Mouse (Mus musculus) intestine, embryonic 14.5 days (tissue): ENCODE measurements around the gene Plcb1. TPM values are rescaled to one million over a fixed set of nuclear protein-coding genes. Genes with fewer than 3 reads are reported as not detected.

Experiments used
- ATAC-seq: fragments of 200-750 bp; cut with Nextera tagmentation; replicated peaks from 2 replicates; pipeline ENCODE4 v1.8.0; 2017; ENCODE audit warnings: low read depth, moderate number of reproducible peaks, moderate TSS enrichment, moderate library complexity; ENCODE audit not compliant: low FRiP score, low TSS enrichment
- DNase-seq: peaks from one replicate; pipeline ENCODE4 v3.0.0-alpha.2; 2018; ENCODE audit warnings: low spot score
- H3K27ac ChIP-seq: fragments of 300-500 bp; sonication (generic); 2 replicates; pipeline ENCODE4 v1.5.1; 2014; ENCODE audit warnings: low read depth, mild to moderate bottlenecking, control low read depth
- H3K27me3 ChIP-seq: fragments of 300-500 bp; sonication (generic); replicated peaks from 2 replicates; pipeline ENCODE4 v1.6.1; 2014; ENCODE audit warnings: low read length, control low read depth; ENCODE audit not compliant: control insufficient read depth, insufficient read depth
- H3K36me3 ChIP-seq: fragments of 300-500 bp; sonication (generic); 2 replicates; pipeline ENCODE4 v1.6.1; 2014; ENCODE audit warnings: low read length, control low read depth; ENCODE audit not compliant: control insufficient read depth, insufficient read depth
- H3K4me1 ChIP-seq: fragments of 300-500 bp; sonication (generic); replicated peaks from 2 replicates; pipeline ENCODE4 v1.6.1; 2014; ENCODE audit warnings: low read length, control low read depth, mixed read lengths; ENCODE audit not compliant: control insufficient read depth, insufficient read depth
- H3K4me2 ChIP-seq: fragments of 300-500 bp; sonication (generic); 2 replicates; pipeline ENCODE4 v1.6.1; 2014; ENCODE audit warnings: low read length
- H3K4me3 ChIP-seq: fragments of 300-500 bp; sonication (generic); 2 replicates; pipeline ENCODE4 v1.5.1; 2014; ENCODE audit warnings: low read depth, low read length, control low read depth, mixed read lengths
- H3K9ac ChIP-seq: fragments of 300-500 bp; sonication (generic); 2 replicates; pipeline ENCODE4 v1.6.1; 2014; ENCODE audit warnings: mild to moderate bottlenecking, low read length
- H3K9me3 ChIP-seq: fragments of 300-500 bp; sonication (generic); 2 replicates; pipeline ENCODE4 v1.6.1; 2016; ENCODE audit warnings: low read length, control low read depth; ENCODE audit not compliant: control insufficient read depth
- WGBS: fragments of 180-500 bp; shearing (Covaris S2); extraction: QIAGEN DNeasy Blood & Tissue Kit; methylation state at CpG from one replicate; pipeline ENCODE4 v1.1.7; 2014; 5-methylcytosine and 5-hydroxymethylcytosine counted together
- polyA plus RNA-seq: library from polyadenylated mRNA; unstranded; fragments of >200 nt; fragmentation: Nextera tagmentation; extraction: Ambion mirVana; gene quantifications from 2 replicates; pipeline ENCODE4 v1.2.1, GENCODE M21; 2014

The Plcb1 gene
- polyA plus RNA-seq, 1 experiment from 2014 or later, result 14.0 TPM

DNA sequence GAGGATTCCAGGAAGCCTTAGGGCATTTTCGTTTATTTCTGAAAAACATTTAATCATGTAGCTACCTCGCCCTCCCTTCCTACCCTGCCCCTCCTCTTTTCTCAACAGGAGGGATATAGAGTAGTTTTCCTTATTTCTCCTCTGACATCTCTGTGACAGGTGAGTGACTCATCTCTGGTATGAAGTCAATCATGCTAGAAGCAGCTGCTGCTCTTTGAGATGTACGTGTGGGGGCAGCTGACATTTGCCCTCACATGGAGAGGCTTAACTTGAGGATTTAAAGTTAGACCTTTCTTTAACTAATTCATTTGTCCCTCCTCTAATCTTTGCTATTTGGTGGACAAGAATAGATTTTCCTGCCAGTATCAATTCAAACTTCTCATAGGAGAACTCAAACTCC lies 608.8 kb downstream of the Plcb1 start:
- Histone ChIP-seq H3K27ac (no peak overlapping the region), H3K4me2 (no peak overlapping the region), H3K9me3 (no peaks in the 10 kb centered on the region), H3K4me1 (no peaks in the 10 kb centered on the region), H3K27me3 (no peaks in the 10 kb centered on the region), H3K36me3 (no peaks in the 10 kb centered on the region), H3K9ac (no peak overlapping the region), H3K4me3 (no peak overlapping the region)
- WGBS, result 81% methylated on average over 3 of the region's 3 CpGs
- ATAC-seq (no peak), DNase-seq (no peak)

DNA sequence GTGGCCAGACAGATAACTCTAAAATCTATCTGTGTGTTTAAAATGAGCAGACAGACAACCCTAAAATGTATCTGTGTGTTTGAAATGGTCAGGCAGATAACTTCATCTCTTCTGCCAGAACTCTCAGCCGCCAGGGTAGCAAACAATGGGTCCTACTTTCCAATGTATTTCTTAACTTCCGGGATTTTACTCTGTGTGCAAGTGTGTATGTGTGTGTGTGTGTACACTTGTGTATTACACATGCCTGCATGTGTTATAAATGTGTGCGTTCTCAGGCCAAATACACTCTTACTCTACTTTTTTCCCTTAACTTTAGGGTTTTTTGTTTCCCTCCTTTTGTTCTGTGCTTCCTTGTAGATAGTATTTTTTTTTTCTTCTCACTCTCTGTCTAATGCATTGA lies 610.5 kb downstream of the Plcb1 start:
- no peaks in the 10 kb centered on the region for H3K27me3 ChIP-seq
- H3K27ac ChIP-seq, result no peak overlapping the region
- H3K9me3 ChIP-seq, result no peaks in the 10 kb centered on the region
- H3K4me1 ChIP-seq, result no peaks in the 10 kb centered on the region
- no peak overlapping the region for H3K4me2 ChIP-seq
- H3K36me3 ChIP-seq, result no peaks in the 10 kb centered on the region
- no peak overlapping the region for H3K4me3 ChIP-seq
- 46% methylated on average over 3 of the region's 3 CpGs for WGBS
- no peak overlapping the region for H3K9ac ChIP-seq
- ATAC-seq, result no peak
- DNase-seq, result no peak

DNA sequence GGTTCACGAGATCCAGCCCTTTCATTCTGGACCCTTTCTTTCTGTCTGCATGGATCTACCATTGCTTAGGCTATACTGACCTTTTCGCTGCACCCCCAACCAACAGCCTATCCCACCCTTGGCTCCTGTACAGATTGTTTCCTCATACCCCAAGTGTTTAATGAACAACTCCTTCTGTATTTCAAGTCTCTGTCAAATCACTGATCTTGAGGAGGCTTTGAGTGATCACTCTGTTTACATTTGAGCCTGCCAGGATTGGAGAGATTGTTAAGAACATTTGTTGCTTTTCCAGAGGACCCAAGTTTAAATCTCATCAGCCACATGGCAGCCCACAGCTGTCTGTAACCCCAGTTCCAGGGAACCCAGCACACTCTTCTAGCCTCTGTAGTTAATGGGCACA lies 612.1 kb downstream of the Plcb1 start:
- H3K36me3 ChIP-seq, result no peaks in the 10 kb centered on the region
- 92% methylated on average over 2 of the region's 2 CpGs for WGBS
- no peaks in the 10 kb centered on the region for H3K4me1 ChIP-seq
- DNase-seq (no peak), ATAC-seq (no peak)
- H3K4me3 ChIP-seq, result no peak overlapping the region
- no peak overlapping the region for H3K9ac ChIP-seq
- H3K9me3 ChIP-seq, result no peaks in the 10 kb centered on the region
- no peaks in the 10 kb centered on the region for H3K27me3 ChIP-seq
- H3K27ac ChIP-seq, result no peak overlapping the region
- H3K4me2 ChIP-seq, result no peak overlapping the region

GRCm38 (mm10) chr2:135399760-135400159 lies 613.9 kb downstream of the Plcb1 start:
- no peak overlapping the region for H3K4me3 ChIP-seq
- 85% methylated on average over 6 of the region's 6 CpGs for WGBS
- no peak overlapping the region for H3K4me2 ChIP-seq
- no peak for DNase-seq
- H3K27ac ChIP-seq, result no peak overlapping the region
- no peaks in the 10 kb centered on the region for H3K36me3 ChIP-seq
- no peaks in the 10 kb centered on the region for H3K27me3 ChIP-seq
- ATAC-seq, result no peak
- no peaks in the 10 kb centered on the region for H3K9me3 ChIP-seq
- H3K9ac ChIP-seq, result no peak overlapping the region
- H3K4me1 ChIP-seq, result no peaks in the 10 kb centered on the region

DNA sequence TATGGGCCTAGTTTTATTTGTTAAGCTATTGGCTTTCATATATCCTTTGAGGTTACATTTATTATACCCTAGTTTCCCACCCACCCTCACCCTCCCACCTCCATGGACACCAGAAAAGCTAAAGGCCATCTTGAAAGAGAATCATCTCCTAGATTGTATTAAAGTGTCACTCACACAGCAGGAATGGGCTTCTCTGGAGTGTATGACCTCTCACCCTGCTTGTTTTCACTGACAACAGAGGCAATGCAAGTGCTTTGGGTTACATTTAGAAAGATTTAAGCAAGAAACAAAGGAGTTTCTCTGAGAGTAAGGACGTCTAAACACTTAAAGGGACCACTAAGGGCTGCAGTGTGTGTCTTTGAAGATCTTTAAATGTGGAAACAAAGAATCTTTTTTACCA lies 617.0 kb downstream of the Plcb1 start:
- ATAC-seq, result no peak
- WGBS, result 60% methylated on average over 1 of the region's 1 CpGs
- no peak overlapping the region for H3K27ac ChIP-seq
- no peaks in the 10 kb centered on the region for H3K4me1 ChIP-seq
- no peaks in the 10 kb centered on the region for H3K36me3 ChIP-seq
- DNase-seq, result no peak
- no peaks in the 10 kb centered on the region for H3K9me3 ChIP-seq
- H3K4me3 ChIP-seq, result no peak overlapping the region
- no peak overlapping the region for H3K9ac ChIP-seq
- H3K4me2 ChIP-seq, result no peak overlapping the region
- H3K27me3 ChIP-seq, result no peaks in the 10 kb centered on the region

DNA sequence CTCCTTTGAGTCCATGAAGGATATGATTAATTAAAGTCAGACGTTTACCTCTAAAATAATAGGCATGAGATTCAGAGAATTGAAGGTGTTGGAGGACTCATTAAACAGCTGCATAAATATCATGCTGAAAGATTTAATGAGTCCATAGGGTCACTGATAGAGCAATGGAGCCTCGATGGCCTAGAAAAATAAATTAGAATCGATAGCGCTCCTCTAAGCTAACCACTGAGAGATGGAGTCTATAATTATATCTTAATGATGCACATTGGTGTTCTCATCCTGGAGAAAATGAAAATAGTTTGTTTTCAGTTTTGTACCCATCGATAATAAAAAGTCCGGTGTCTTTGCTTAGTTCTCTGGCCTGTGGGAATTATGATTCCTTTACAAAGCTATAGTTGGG lies 617.5 kb downstream of the Plcb1 start:
- Histone ChIP-seq H3K27me3 (no peaks in the 10 kb centered on the region), H3K9me3 (no peaks in the 10 kb centered on the region), H3K36me3 (no peaks in the 10 kb centered on the region), H3K4me3 (no peak overlapping the region), H3K9ac (no peak overlapping the region), H3K27ac (no peak overlapping the region), H3K4me1 (no peaks in the 10 kb centered on the region), H3K4me2 (no peak overlapping the region)
- ATAC-seq, result no peak
- DNase-seq, result no peak
- 85% methylated on average over 6 of the region's 6 CpGs for WGBS

GRCm38 (mm10) chr2:135404095-135404494 lies 618.2 kb downstream of the Plcb1 start:
- ATAC-seq, result no peak
- no peak overlapping the region for H3K27ac ChIP-seq
- H3K4me2 ChIP-seq, result no peak overlapping the region
- WGBS, result 50% methylated on average over 1 of the region's 1 CpGs
- H3K4me3 ChIP-seq, result no peak overlapping the region
- DNase-seq, result no peak
- H3K9ac ChIP-seq, result no peak overlapping the region
- H3K36me3 ChIP-seq, result no peaks in the 10 kb centered on the region
- no peaks in the 10 kb centered on the region for H3K4me1 ChIP-seq
- H3K9me3 ChIP-seq, result no peaks in the 10 kb centered on the region
- H3K27me3 ChIP-seq, result no peaks in the 10 kb centered on the region

DNA sequence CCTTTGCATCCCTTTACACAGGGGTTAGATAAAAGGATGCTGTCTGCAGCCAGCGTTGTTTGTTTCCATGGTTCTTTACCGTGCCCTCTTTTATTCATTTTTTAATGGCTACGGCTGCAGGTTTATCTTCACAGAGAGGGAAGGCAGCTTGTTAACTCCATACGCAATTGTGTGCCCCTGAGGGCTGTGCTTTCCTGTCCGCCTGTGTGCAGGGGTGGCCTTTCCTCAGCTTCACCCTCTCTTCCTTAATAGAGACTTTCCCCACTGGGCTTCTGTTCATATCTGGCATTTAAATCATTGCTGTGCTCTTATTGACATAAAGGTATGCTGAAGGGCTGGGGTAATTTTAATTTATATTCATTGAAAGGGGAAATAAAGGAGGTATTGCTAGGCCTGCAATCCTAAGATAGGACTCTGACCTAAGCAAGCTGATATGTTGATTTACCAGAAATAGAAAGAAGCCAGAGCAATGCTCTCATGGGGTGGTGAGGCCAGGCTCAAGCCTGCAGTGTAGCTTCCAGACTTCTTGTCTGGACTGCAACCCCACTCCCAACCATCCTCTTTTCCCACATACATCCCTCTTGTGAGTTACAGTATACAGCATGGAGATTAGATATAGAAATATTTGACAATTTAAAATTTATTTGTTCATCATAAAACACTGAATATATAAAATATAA lies 623.7 kb downstream of the Plcb1 start:
- ATAC-seq, result no peak
- 77% methylated on average over 5 of the region's 5 CpGs for WGBS
- H3K36me3 ChIP-seq, result no peaks in the 10 kb centered on the region

DNA sequence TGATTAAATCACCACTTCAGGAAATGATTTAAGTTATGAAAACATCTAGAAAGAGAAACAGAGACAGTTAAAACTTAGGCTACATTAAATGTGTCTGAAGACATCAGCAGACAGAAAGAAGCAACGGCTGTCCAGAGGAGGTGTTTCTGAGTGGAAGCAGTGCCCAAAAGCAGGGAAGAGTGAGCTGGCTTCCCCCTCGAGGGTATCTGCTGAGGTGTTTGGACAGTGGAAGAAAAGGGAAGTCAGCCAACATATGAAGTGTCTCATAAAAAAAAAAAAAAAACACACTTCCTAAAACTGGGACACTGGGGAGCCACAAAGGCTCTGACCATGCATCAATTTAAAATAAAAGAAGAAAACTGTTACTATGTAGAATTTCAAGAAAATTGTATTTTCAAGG lies 625.8 kb downstream of the Plcb1 start:
- 25% methylated on average over 2 of the region's 2 CpGs for WGBS

More for the DNA sequence above, 623.7 kb downstream of the Plcb1 start:
- no peak overlapping the region for H3K27ac ChIP-seq
- no peak overlapping the region for H3K4me3 ChIP-seq
- H3K4me2 ChIP-seq, result no peak overlapping the region
- no peaks in the 10 kb centered on the region for H3K27me3 ChIP-seq
- no peaks in the 10 kb centered on the region for H3K9me3 ChIP-seq
- no peaks in the 10 kb centered on the region for H3K4me1 ChIP-seq
- no peak overlapping the region for H3K9ac ChIP-seq
- DNase-seq, result no peak

More for the DNA sequence above, 625.8 kb downstream of the Plcb1 start:
- Histone ChIP-seq H3K36me3 (no peaks in the 10 kb centered on the region), H3K27ac (no peak overlapping the region), H3K4me3 (no peak overlapping the region), H3K4me1 (no peaks in the 10 kb centered on the region), H3K9ac (no peak overlapping the region), H3K9me3 (no peaks in the 10 kb centered on the region), H3K4me2 (no peak overlapping the region), H3K27me3 (no peaks in the 10 kb centered on the region)
- DNase-seq (no peak), ATAC-seq (no peak)
